In the genomic region with DNA sequence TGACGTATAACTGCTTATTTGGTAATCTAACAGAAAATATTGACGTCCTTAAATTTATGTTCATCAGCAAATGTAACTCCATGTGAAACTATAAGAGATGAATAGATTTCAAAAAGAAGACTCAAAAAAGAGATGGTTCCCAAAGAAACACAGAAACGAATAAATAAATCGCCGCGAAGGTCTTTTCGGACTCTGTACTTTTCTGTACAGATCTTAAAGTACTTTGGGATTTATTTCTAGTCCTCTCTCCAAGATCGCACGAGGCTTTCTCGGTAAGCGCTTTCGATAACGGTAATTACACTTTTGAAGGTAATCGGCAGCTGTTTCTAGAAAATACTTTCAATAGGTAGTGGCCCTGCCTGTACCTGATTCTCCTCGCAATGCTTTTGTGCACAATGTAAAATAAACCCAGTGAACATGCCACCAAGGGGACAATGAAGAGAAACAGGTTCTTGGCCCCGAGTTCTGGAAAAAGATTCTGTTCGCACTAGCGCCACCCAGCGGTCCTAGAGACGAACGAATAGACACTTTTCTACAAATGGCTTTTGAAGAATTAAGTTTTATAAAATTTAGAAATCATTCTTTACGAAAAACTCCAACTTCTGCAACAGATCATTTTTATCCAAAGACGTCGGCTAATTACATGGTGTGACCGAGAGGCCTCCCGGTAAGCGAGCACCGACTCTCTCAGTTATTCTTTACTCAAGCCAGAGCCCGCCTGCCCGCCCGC, we compare ENCODE assay signal across 8 mouse cellular contexts. TPM values are rescaled to one million over a fixed set of nuclear protein-coding genes. Genes with fewer than 3 reads are reported as not detected.
DNase-seq lines count a peak whose midpoint lies in the region; ATAC-seq and TF ChIP-seq lines count a peak whose summit lies in the region.

No protein-coding gene starts in this region.

- intact Hi-C loops in gastrocnemius, adult 2 months (cut with DNase I): loop anchor here (5.0 kb wide), 1 partner anchor 263 kb away; no protein-coding TSS in a partner anchor
- intact Hi-C loops in heart, postnatal 10 days (cut with DNase I): loop anchor here (2.0 to 10.0 kb wide), 3 partner anchors 264 to 1010 kb away; partner anchors contain the start of genes Nkx2-1 and Pax9

- peak overlapping the region; percentile 69 for H3K4me3 ChIP-seq in gastrocnemius, adult 2 months
- peak overlapping the region; percentile 76 for H3K4me3 ChIP-seq in E14TG2a.4 (replicated peaks; ENCODE audit: low read length)
- no peak overlapping the region for H3K4me3 ChIP-seq in cortical plate, adult 2 months (ENCODE audit: insufficient read depth, low read length)
- peak overlapping the region; percentile 38 for H3K4me3 ChIP-seq in limb, embryonic 11.5 days (ENCODE audit: low read depth, low read length)
- H3K4me3 ChIP-seq in midbrain, embryonic 13.5 days (replicated peaks): peak overlapping the region; percentile 44

- peak; percentile 42 for DNase-seq in gastrocnemius, adult 2 months
- no peak for DNase-seq in gastrocnemius, postnatal 25 days
- DNase-seq in heart, postnatal 10 days: peak; percentile 60 to 74
- peak; percentile 84 for DNase-seq in limb, embryonic 11.5 days (ENCODE audit: low spot score)

- H3K27me3 ChIP-seq in E14TG2a.4 (ENCODE audit: insufficient read depth, low read length): peaks cover 90% of the 10 kb centered on the region
- H3K27me3 ChIP-seq in limb, embryonic 11.5 days (ENCODE audit: control insufficient read depth, insufficient read depth, low read length): peaks cover 75% of the 10 kb centered on the region
- peaks cover 95% of the 10 kb centered on the region for H3K27me3 ChIP-seq in midbrain, embryonic 13.5 days

- H3K9me3 ChIP-seq in E14TG2a.4 (ENCODE audit: low read length): no peaks in the 10 kb centered on the region
- H3K9me3 ChIP-seq in limb, embryonic 11.5 days (ENCODE audit: control insufficient read depth, low read length): no peaks in the 10 kb centered on the region
- no peaks in the 10 kb centered on the region for H3K9me3 ChIP-seq in midbrain, embryonic 13.5 days

- 2% methylated on average over 31 of the region's 31 CpGs for WGBS in limb, embryonic 11.5 days
- 1% methylated on average over 31 of the region's 31 CpGs for WGBS in midbrain, embryonic 13.5 days

- TF ChIP-seq CTCF in gastrocnemius, adult 2 months (IDR thresholded peaks at IDR 0.05): peak; percentile 59
- TF ChIP-seq CTCF in E14TG2a.4 (conservative IDR thresholded peaks at IDR 0.05; ENCODE audit: low read length): peak; percentile 59
- TF ChIP-seq CTCF in cortical plate, adult 2 months (IDR thresholded peaks at IDR 0.05; ENCODE audit: extremely low read depth, insufficient read depth, low read length): 0 out of 2 replicates have a peak, but pooled peaks have one; percentile 8

- H3K9ac ChIP-seq in limb, embryonic 11.5 days (ENCODE audit: low read length): no peak overlapping the region
- peak overlapping the region; percentile 28; the same call in 1 of the 2 replicates for H3K9ac ChIP-seq in midbrain, embryonic 13.5 days (replicated peaks)

- peak overlapping the region; percentile 95 for H3K4me2 ChIP-seq in limb, embryonic 11.5 days (ENCODE audit: low read depth, severe bottlenecking)
- peak overlapping the region; percentile 68 for H3K4me2 ChIP-seq in midbrain, embryonic 13.5 days (replicated peaks)

- H3K27ac ChIP-seq in gastrocnemius, adult 2 months: no peak overlapping the region
- no peak overlapping the region for H3K27ac ChIP-seq in cortical plate, adult 2 months (ENCODE audit: insufficient read depth, low read length)
- no peak overlapping the region for H3K27ac ChIP-seq in limb, embryonic 11.5 days (replicated peaks; ENCODE audit: low read depth, low read length)
- H3K27ac ChIP-seq in midbrain, embryonic 13.5 days: peak overlapping the region; percentile 74

- no peaks in the 10 kb centered on the region for H3K36me3 ChIP-seq in E14TG2a.4 (ENCODE audit: insufficient read depth, low read length)
- no peaks in the 10 kb centered on the region for H3K36me3 ChIP-seq in limb, embryonic 11.5 days (ENCODE audit: control insufficient read depth, insufficient read depth, low read length)
- H3K36me3 ChIP-seq in midbrain, embryonic 13.5 days: no peaks in the 10 kb centered on the region

- H3K4me1 ChIP-seq in E14TG2a.4 (replicated peaks; ENCODE audit: low read depth, low read length): peaks cover 44% of the 10 kb centered on the region
- no peaks in the 10 kb centered on the region for H3K4me1 ChIP-seq in cortical plate, adult 2 months (ENCODE audit: control insufficient read depth, insufficient read depth, low read length)
- peaks cover 14% of the 10 kb centered on the region for H3K4me1 ChIP-seq in limb, embryonic 11.5 days (ENCODE audit: control insufficient read depth, insufficient read depth, low read length)
- H3K4me1 ChIP-seq in midbrain, embryonic 13.5 days (replicated peaks): peaks cover 33% of the 10 kb centered on the region

- ATAC-seq in limb, embryonic 11.5 days (ENCODE audit: insufficient number of reproducible peaks, low FRiP score, low TSS enrichment, low read depth): 0 out of 2 replicates have a peak, but pooled peaks have one; percentile 17
- ATAC-seq in midbrain, embryonic 13.5 days: no peak
- no peak for ATAC-seq in granulocyte monocyte progenitor cell, adult 5-6 weeks (replicated peaks; ENCODE audit: poor library complexity, severe bottlenecking)

- TF ChIP-seq POLR2A in cortical plate, adult 2 months (IDR thresholded peaks at IDR 0.05; ENCODE audit: extremely low read depth, insufficient read depth, low read length): no peak

RNA-seq across cellular contexts. Expression of gene Foxa1, which starts 1.9 kb away (rescaled TPM):
- total RNA-seq in gastrocnemius, adult 2 months (2021): not detected
- total RNA-seq in gastrocnemius, postnatal 25 days (2021): not detected
- polyA plus RNA-seq in cortical plate, adult 2 months (2012; rRNA removed): not detected in 2 replicates
- not detected for total RNA-seq in heart, postnatal 10 days (2021)
- not detected in 2 replicates for polyA plus RNA-seq in limb, embryonic 11.5 days (2014; fragmentation: Nextera tagmentation; extraction: Ambion mirVana)
- 3.0 and 3.8 TPM in 2 replicates for polyA plus RNA-seq in midbrain, embryonic 13.5 days (2015; fragmentation: Nextera tagmentation; extraction: Ambion mirVana)
- not detected in 2 replicates for total RNA-seq in granulocyte monocyte progenitor cell, adult 5-6 weeks (2014; fragmentation: Nextera tagmentation)
- not detected in 2 replicates for total RNA-seq in granulocyte monocyte progenitor cell, adult 5-6 weeks (2017)

RNA-seq across cellular contexts. Expression of gene Ttc6, which starts 19.1 kb away (rescaled TPM):
- not detected for total RNA-seq in gastrocnemius, adult 2 months (2021)
- total RNA-seq in gastrocnemius, postnatal 25 days (2021): not detected
- 0.02 and 0.08 TPM in 2 replicates for polyA plus RNA-seq in cortical plate, adult 2 months (2012; rRNA removed)
- total RNA-seq in heart, postnatal 10 days (2021): not detected
- polyA plus RNA-seq in limb, embryonic 11.5 days (2014; fragmentation: Nextera tagmentation; extraction: Ambion mirVana): 0.06 and 0.28 TPM in 2 replicates
- 1.8 and 2.6 TPM in 2 replicates for polyA plus RNA-seq in midbrain, embryonic 13.5 days (2015; fragmentation: Nextera tagmentation; extraction: Ambion mirVana)
- not detected in 2 replicates for total RNA-seq in granulocyte monocyte progenitor cell, adult 5-6 weeks (2014; fragmentation: Nextera tagmentation)
- not detected in 2 replicates for total RNA-seq in granulocyte monocyte progenitor cell, adult 5-6 weeks (2017)

Comparison
In these comparisons a context has a peak if more than half of its experiments do, and no peak if none do; other contexts are left out.
1. CTCF ChIP-seq: peak in every context shown above with its lines; median percentile 59 in gastrocnemius, adult 2 months; 59 in E14TG2a.4; 8 in cortical plate, adult 2 months.